ENCODE assay signal across 8 mouse cellular contexts in genomic region chr10:127058161-127058560, GRCm38 (mm10). TPM values are rescaled to one million over a fixed set of nuclear protein-coding genes. Genes with fewer than 3 reads are reported as not detected.
A peak's percentile ranks its signal among the peaks of the same experiment; 100 is the strongest.
DNase-seq lines count a peak whose midpoint lies in the region; ATAC-seq lines count a peak whose summit lies in the region.

No protein-coding gene starts in this region.

- ATAC-seq in intestine, embryonic 14.5 days (replicated peaks; ENCODE audit: low FRiP score, low TSS enrichment, low read depth), result no peak
- no peak for ATAC-seq in limb, embryonic 15.5 days (ENCODE audit: insufficient number of reproducible peaks, low FRiP score, low TSS enrichment, low read depth)
- ATAC-seq in midbrain, embryonic 16.5 days, result no peak

- DNase-seq in left cerebral cortex, adult 18-20 months (ENCODE audit: low spot score in 2 of 2), result peak; percentile 79 to 80
- DNase-seq in left cerebral cortex, adult 8-10 months (ENCODE audit: low spot score in 2 of 2), result no peak
- peak; percentile 83 to 89 for DNase-seq in cerebellum, postnatal 25 days
- peak; percentile 79 for DNase-seq in gastrocnemius, postnatal 10 days
- DNase-seq in intestine, embryonic 14.5 days (ENCODE audit: low spot score), result peak; percentile 91
- peak; percentile 66 to 74 for DNase-seq in spleen, postnatal 36 days (ENCODE audit: low spot score in 2 of 2)

- peaks cover 18% of the 10 kb centered on the region for H3K4me1 ChIP-seq in intestine, embryonic 14.5 days (replicated peaks; ENCODE audit: control insufficient read depth, insufficient read depth, low read length)
- peaks cover 23% of the 10 kb centered on the region for H3K4me1 ChIP-seq in limb, embryonic 15.5 days
- peaks cover 28% of the 10 kb centered on the region for H3K4me1 ChIP-seq in midbrain, embryonic 16.5 days (ENCODE audit: control insufficient read depth, insufficient read depth, low read length)

- no peak overlapping the region for H3K27ac ChIP-seq in intestine, embryonic 14.5 days (ENCODE audit: low read depth)
- no peak overlapping the region for H3K27ac ChIP-seq in limb, embryonic 15.5 days
- no peak overlapping the region for H3K27ac ChIP-seq in midbrain, embryonic 16.5 days (ENCODE audit: low read length)

- H3K4me3 ChIP-seq in intestine, embryonic 14.5 days (ENCODE audit: low read depth, low read length), result peak overlapping the region; percentile 68
- peak overlapping the region; percentile 87 for H3K4me3 ChIP-seq in limb, embryonic 15.5 days
- peak overlapping the region; percentile 85 for H3K4me3 ChIP-seq in midbrain, embryonic 16.5 days (ENCODE audit: low read depth, low read length)

- peak overlapping the region; percentile 85 for H3K4me2 ChIP-seq in intestine, embryonic 14.5 days (ENCODE audit: low read length)
- H3K4me2 ChIP-seq in limb, embryonic 15.5 days, result peak overlapping the region; percentile 95
- H3K4me2 ChIP-seq in midbrain, embryonic 16.5 days (ENCODE audit: low read length), result peak overlapping the region; percentile 82

- peaks cover 21% of the 10 kb centered on the region for H3K36me3 ChIP-seq in intestine, embryonic 14.5 days (ENCODE audit: control insufficient read depth, insufficient read depth, low read length)
- peaks cover 32% of the 10 kb centered on the region for H3K36me3 ChIP-seq in limb, embryonic 15.5 days
- H3K36me3 ChIP-seq in midbrain, embryonic 16.5 days (ENCODE audit: control insufficient read depth, insufficient read depth, low read length), result peaks cover 30% of the 10 kb centered on the region

- H3K9ac ChIP-seq in intestine, embryonic 14.5 days (ENCODE audit: low read length), result no peak overlapping the region
- H3K9ac ChIP-seq in limb, embryonic 15.5 days, result no peak overlapping the region
- peak overlapping the region; percentile 17; the same call in 1 of the 2 replicates for H3K9ac ChIP-seq in midbrain, embryonic 16.5 days (ENCODE audit: low read depth, low read length)

- H3K9me3 ChIP-seq in intestine, embryonic 14.5 days (ENCODE audit: control insufficient read depth, low read length), result no peaks in the 10 kb centered on the region
- no peaks in the 10 kb centered on the region for H3K9me3 ChIP-seq in limb, embryonic 15.5 days
- no peaks in the 10 kb centered on the region for H3K9me3 ChIP-seq in midbrain, embryonic 16.5 days (replicated peaks; ENCODE audit: control insufficient read depth, low read length, poor library complexity, severe bottlenecking)

- H3K27me3 ChIP-seq in intestine, embryonic 14.5 days (replicated peaks; ENCODE audit: control insufficient read depth, insufficient read depth, low read length), result 0 out of 2 replicates have a peak, but pooled peaks cover 3% of the 10 kb centered on the region
- peaks cover 16% of the 10 kb centered on the region for H3K27me3 ChIP-seq in limb, embryonic 15.5 days
- no peaks in the 10 kb centered on the region for H3K27me3 ChIP-seq in midbrain, embryonic 16.5 days (ENCODE audit: control insufficient read depth, insufficient read depth, low read depth, low read length)

- under 1% methylated on average over 9 of the region's 9 CpGs for WGBS in intestine, embryonic 14.5 days
- 1% methylated on average over 9 of the region's 9 CpGs for WGBS in limb, embryonic 15.5 days
- WGBS in midbrain, embryonic 16.5 days, result 0% methylated on average over 9 of the region's 9 CpGs

RNA-seq across cellular contexts. Expression of gene March9, which starts 1.8 kb away (rescaled TPM):
- 10 to 100 TPM; 20.0 to 23.1 TPM for total RNA-seq in left cerebral cortex, adult 18-20 months (2021)
- total RNA-seq in left cerebral cortex, adult 8-10 months (2022), result 10 to 100 TPM; 19.8 to 21.5 (median 21.2) TPM
- total RNA-seq in gastrocnemius, postnatal 10 days (2021), result 1 to 10 TPM; 1.1 to 2.0 TPM
- polyA plus RNA-seq in intestine, embryonic 14.5 days (2014; fragmentation: Nextera tagmentation; extraction: Ambion mirVana), result 1.4 and 1.9 TPM in 2 replicates
- polyA plus RNA-seq in limb, embryonic 15.5 days (2015; fragmentation: Nextera tagmentation; extraction: Ambion mirVana), result 1.2 and 1.7 TPM in 2 replicates
- 5.6 and 6.3 TPM in 2 replicates for polyA plus RNA-seq in midbrain, embryonic 16.5 days (2015; fragmentation: Nextera tagmentation; extraction: Ambion mirVana)

RNA-seq across cellular contexts. Expression of gene Cdk4, which starts 5.2 kb away (rescaled TPM):
- total RNA-seq in left cerebral cortex, adult 18-20 months (2021), result 10 to 100 TPM; 67.9 to 71.8 TPM
- 10 to 100 TPM; 79.8 to 91.4 (median 85.4) TPM for total RNA-seq in left cerebral cortex, adult 8-10 months (2022)
- total RNA-seq in gastrocnemius, postnatal 10 days (2021), result 100 to 1,000 TPM; 122 to 147 TPM
- 1,915 and 2,068 TPM in 2 replicates for polyA plus RNA-seq in intestine, embryonic 14.5 days (2014; fragmentation: Nextera tagmentation; extraction: Ambion mirVana)
- polyA plus RNA-seq in limb, embryonic 15.5 days (2015; fragmentation: Nextera tagmentation; extraction: Ambion mirVana), result 1,296 and 1,322 TPM in 2 replicates
- 646 and 776 TPM in 2 replicates for polyA plus RNA-seq in midbrain, embryonic 16.5 days (2015; fragmentation: Nextera tagmentation; extraction: Ambion mirVana)

RNA-seq across cellular contexts. Expression of gene Cyp27b1, which starts 10.1 kb away (rescaled TPM):
- total RNA-seq in left cerebral cortex, adult 18-20 months (2021), result under 1 TPM; 0.30 to 0.45 TPM
- total RNA-seq in left cerebral cortex, adult 8-10 months (2022), result under 1 TPM; 0.30 to 0.46 (median 0.41) TPM
- total RNA-seq in gastrocnemius, postnatal 10 days (2021), result under 1 TPM; 0.45 to 0.49 TPM
- polyA plus RNA-seq in intestine, embryonic 14.5 days (2014; fragmentation: Nextera tagmentation; extraction: Ambion mirVana), result 0.07 and 0.15 TPM in 2 replicates
- polyA plus RNA-seq in limb, embryonic 15.5 days (2015; fragmentation: Nextera tagmentation; extraction: Ambion mirVana), result 0.12 and 0.32 TPM in 2 replicates
- polyA plus RNA-seq in midbrain, embryonic 16.5 days (2015; fragmentation: Nextera tagmentation; extraction: Ambion mirVana), result 0.08 and 0.14 TPM in 2 replicates

RNA-seq across cellular contexts. Expression of gene Tspan31, which starts 11.9 kb away (rescaled TPM):
- 10 to 100 TPM; 69.3 to 69.4 TPM for total RNA-seq in left cerebral cortex, adult 18-20 months (2021)
- 10 to 100 TPM; 60.9 to 63.2 (median 62.1) TPM for total RNA-seq in left cerebral cortex, adult 8-10 months (2022)
- total RNA-seq in gastrocnemius, postnatal 10 days (2021), result 10 to 100 TPM; 29.7 to 32.0 TPM
- 92.4 and 114 TPM in 2 replicates for polyA plus RNA-seq in intestine, embryonic 14.5 days (2014; fragmentation: Nextera tagmentation; extraction: Ambion mirVana)
- polyA plus RNA-seq in limb, embryonic 15.5 days (2015; fragmentation: Nextera tagmentation; extraction: Ambion mirVana), result 161 and 175 TPM in 2 replicates
- polyA plus RNA-seq in midbrain, embryonic 16.5 days (2015; fragmentation: Nextera tagmentation; extraction: Ambion mirVana), result 105 and 110 TPM in 2 replicates

RNA-seq across cellular contexts. Expression of gene Eef1akmt3, which starts 16.8 kb away (rescaled TPM):
- total RNA-seq in left cerebral cortex, adult 18-20 months (2021), result under 1 TPM; 0.16 to 0.19 TPM
- total RNA-seq in left cerebral cortex, adult 8-10 months (2022), result under 1 TPM in 3 of 4 experiments, not detected in 1; 0.11 to 0.30 (median 0.14) TPM
- total RNA-seq in gastrocnemius, postnatal 10 days (2021), result under 1 TPM; 0.21 to 0.84 TPM
- polyA plus RNA-seq in intestine, embryonic 14.5 days (2014; fragmentation: Nextera tagmentation; extraction: Ambion mirVana), result 0.31 and 0.50 TPM in 2 replicates
- polyA plus RNA-seq in limb, embryonic 15.5 days (2015; fragmentation: Nextera tagmentation; extraction: Ambion mirVana), result 1.9 and 2.0 TPM in 2 replicates
- 0.21 and 0.22 TPM in 2 replicates for polyA plus RNA-seq in midbrain, embryonic 16.5 days (2015; fragmentation: Nextera tagmentation; extraction: Ambion mirVana)

Comparison
In these comparisons a context has a peak if more than half of its experiments do, and no peak if none do; other contexts are left out.
1. DNase-seq: peak in left cerebral cortex, adult 18-20 months (2 of 2), cerebellum, postnatal 25 days (2 of 2), gastrocnemius, postnatal 10 days (single experiment), intestine, embryonic 14.5 days (single experiment) and spleen, postnatal 36 days (2 of 2); none in left cerebral cortex, adult 8-10 months (0 of 2).
2. RNA of gene March9, which starts 1.8 kb away (total RNA-seq): 20.0 to 23.1 TPM in left cerebral cortex, adult 18-20 months and 19.8 to 21.5 TPM in left cerebral cortex, adult 8-10 months; 1.1 to 2.0 TPM in gastrocnemius, postnatal 10 days; every median in the first group is over 4 times any median in the second.
3. Peak in every context shown above with its lines, with median percentiles within 50 percentile points of each other: H3K4me2 ChIP-seq and H3K4me3 ChIP-seq.